Mouse (Mus musculus) thymus, postnatal 4 days (tissue): ENCODE results near the gene Ncstn.
A peak's percentile ranks its signal among the peaks of the same experiment; 100 is the strongest.

Experiments used
- DNase-seq: peaks from one replicate; pipeline ENCODE4 v3.0.0; 2021

Ncstn gene

DNA sequence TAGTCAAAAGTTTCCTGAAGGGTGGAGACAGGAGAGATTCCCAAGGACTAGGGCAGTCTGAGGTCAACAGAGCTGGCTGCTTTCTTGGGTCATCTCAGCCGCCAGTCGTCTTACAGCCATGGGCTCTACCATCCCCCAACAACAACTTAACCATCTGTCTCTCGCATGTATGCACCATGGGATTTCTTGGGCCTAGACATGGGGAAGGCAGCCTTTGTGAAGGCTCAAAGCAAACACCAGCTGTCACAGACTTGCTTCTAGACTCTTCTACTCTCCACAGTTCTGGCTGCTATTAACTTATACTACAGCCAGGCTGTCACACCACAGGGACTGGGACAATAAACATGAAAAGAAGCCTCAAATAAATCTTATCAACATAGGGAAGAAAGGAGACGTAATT lies 11.0 kb downstream of the Ncstn start:
- no peak for DNase-seq

DNA sequence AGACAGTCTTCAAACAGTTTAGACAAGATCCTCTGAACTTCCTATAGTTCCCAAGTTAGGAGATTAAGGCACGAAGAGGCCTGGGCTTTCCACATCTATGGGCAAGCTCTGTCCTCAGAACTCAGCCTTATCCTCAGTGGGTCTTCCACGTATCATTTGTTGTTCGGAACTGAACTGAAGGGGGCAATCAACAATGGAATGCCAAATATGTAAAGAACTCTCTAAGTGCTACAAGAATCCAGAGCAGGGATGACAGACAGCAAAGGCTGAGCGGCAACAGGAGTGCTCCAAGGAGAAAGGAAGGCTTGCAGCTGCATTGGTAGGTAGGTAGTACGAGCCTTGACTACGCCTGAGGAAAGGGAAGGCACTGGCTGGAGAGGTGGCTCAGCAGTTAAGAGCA lies 12.4 kb downstream of the Ncstn start:
- no peak for DNase-seq

DNA sequence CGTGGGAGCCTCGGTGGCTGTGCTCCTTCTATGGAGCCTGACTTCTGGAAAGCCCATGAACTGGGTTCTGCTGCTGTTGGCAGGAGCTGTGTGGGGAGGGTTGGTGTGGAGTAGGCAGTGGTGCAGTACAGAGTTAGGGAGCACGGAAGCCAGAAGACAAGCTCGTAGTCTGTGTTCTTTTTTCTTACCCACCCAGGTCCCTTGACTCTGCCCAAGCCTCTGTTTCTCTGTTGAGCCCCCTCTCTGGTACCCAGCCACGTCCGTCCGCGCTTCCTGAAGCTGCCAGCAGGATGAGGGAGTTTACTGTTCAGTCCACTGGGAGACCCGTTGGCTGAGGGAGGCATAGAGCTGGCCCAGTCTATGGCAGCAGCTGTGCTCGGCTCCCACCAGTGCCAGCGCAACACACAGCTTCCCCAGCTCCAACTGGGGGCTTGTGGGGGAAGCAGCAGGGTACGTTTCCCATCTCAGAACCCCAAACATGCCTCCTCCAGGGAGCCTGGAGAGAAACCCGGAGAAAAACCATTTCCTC lies 17.9 kb downstream of the Ncstn start:
- no peak for DNase-seq

DNA sequence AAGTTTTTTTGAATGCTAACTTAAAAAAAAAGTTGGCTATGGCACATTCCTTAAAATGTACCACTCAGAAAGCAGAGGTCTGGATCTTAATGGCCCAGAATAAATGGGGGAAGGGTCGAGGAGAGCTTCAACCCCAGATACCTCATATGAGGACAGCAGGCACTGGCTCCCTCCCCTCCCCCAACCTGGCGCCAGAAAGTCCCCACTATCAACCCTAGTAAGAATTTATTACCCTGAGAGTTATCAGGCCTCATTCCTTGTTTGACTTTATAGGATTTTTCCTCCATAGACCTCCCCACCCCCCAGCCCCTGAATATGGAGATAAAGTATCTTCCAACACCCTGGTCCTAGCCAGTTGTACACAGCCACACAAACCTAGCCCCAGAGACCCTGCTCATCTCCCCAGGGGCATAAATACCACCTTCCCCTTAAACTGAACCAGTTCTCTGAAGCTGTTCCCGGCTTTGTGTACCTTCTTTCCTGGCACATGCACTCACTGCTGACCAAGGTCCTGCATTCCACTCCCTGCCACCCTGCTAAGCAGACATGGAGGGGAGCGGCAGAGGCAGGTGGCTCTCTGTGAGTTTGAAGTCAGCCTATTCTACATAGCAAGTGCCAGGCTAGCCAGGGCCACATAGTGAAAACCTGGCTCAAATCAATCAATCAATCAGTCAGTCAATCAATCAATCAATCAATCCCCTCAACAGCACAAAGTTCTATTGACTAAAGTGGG lies 19.1 kb downstream of the Ncstn start:
- DNase-seq = no peak

DNA sequence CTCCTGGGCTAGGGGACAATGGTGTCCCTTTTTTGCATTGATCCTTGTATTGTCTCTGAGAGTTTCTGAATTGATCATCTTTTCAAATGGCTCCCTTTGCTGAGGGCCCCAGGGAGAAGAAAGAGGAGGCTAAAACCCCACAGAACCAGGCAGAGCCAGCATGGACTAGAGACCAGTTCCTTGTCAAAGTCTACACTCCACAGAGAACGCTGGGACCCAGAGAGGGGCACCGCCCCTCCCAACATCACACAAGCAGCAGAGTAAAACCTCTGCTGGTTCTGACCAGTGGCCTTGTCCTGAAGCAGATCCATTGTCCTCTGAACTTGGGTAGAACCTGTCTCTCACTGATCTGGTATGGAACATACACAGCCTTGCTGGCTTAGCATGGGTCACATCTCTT lies 20.5 kb downstream of the Ncstn start:
- DNase-seq = no peak

DNA sequence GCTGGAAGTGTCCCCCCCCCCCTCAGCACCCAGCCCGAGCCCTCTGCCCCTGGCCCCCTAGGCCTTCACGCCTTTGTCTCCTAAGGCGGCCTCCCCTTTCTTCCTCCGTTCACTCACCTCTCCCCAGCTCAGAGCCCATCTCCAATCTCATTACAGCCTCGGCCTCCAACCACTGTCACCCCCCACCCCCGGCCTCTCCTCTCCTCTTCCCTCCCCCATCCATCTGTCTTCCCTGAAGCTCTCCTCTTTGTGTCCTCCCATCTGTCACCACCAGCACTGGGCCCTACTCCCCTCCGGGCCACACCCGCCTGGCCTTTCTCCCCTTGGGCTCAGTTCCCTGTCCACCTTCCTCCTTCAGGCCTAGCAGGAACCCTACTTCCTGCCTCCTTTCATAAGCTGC lies 21.4 kb downstream of the Ncstn start:
- no peak for DNase-seq

DNA sequence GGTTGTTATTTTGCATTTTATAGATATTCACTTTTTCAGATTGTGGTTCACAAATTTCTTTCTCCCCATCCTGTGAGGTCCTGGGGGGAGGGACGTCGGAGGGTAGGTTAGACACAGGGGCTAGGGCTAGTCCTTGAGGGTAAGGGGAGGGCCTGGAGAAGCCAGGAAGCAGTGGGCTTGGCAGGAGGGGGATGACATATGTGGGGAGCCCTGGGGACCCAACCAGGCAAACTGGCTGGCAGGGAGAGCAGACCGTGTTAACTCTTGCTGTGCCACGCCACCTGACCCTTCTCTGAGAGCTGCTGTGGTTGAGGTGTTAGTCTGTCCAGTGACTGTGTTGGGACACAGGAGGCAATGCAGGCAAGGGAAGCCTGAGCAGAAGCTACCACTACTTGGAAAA lies 21.9 kb downstream of the Ncstn start:
- DNase-seq = no peak

DNA sequence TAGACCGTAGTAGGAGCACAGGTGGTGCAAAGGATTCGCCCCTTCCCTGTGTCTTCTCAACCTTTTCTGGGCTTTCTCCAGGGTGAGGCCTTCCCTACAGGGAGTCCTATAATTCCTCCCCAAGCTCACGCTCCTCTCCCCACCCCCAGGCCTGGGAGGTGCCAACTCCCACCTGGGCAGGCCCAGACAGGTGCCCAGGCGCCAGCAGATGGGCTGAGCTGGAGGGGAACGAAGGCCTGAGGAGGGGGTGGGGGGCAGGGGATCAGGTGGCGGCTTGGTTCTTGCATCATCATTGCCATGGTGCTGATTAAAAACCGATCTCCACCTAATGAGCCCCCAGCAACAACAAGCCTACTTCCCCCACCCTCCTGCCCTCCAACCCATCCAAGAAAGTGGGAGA lies 23.7 kb downstream of the Ncstn start:
- no peak for DNase-seq

DNA sequence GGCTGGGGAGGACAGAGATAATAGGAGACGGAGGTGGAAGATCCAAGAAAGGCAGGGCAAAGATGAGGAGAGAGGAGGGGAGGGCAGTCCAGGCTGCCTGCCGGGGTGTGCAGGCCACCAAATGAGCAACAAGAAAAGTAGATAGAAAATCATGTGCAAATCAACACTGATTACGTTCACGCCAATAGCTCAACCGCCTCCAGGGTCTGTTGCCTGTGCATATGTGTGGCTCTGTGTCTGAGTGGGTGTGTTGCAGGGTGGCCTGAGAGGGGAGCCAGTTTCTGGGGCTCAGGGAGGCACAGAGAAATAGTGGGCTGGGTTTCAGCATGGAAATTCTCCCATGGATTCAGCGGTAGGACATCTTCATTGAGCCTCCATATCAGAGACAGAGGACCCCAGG lies 24.3 kb downstream of the Ncstn start:
- DNase-seq = no peak

DNA sequence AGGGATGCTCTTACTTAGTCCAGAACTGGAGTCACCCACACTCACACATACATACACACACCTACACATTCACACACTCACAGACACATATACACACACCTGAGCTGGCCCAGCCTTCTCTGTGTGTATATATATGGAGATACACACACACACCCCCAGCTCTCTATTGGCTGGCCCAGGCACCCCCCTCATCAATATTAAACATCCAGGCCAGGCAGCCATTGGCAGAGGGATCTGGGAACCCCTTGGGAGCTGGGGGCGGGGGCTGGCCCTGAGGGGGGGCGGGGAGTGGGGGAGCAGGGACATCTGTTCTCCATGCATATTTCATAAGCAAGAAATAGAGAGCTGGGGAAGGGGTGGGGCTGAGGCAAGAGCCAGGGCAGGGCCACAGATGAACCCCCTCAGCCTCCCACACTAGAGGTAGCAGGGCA lies 25.1 kb downstream of the Ncstn start, which contains the start of gene Nhlh1:
Gene Nhlh1, minus strand, starts transcription at position 83 of the 431 bp plus-strand sequence.
- DNase-seq = no peak

DNA sequence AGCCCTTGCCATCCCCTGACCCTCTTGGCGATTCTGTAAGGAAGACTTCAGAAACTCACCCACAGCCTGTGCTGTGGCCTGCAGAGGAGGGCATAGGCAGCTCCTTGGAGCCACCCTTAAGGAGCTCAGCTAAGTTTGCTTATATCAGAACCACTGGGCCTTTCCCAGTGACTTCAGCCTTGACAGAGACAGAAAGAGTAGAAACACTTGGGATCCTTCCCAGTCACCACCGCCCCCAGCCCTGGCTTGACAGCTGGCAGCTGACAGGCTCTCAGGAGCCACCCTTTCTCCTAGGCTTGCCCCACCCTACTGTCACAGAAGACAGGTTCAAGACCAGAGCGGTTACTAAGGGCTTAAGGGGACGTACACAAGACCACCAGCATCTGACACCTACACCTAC lies 26.3 kb downstream of the Ncstn start:
- DNase-seq = no peak

DNA sequence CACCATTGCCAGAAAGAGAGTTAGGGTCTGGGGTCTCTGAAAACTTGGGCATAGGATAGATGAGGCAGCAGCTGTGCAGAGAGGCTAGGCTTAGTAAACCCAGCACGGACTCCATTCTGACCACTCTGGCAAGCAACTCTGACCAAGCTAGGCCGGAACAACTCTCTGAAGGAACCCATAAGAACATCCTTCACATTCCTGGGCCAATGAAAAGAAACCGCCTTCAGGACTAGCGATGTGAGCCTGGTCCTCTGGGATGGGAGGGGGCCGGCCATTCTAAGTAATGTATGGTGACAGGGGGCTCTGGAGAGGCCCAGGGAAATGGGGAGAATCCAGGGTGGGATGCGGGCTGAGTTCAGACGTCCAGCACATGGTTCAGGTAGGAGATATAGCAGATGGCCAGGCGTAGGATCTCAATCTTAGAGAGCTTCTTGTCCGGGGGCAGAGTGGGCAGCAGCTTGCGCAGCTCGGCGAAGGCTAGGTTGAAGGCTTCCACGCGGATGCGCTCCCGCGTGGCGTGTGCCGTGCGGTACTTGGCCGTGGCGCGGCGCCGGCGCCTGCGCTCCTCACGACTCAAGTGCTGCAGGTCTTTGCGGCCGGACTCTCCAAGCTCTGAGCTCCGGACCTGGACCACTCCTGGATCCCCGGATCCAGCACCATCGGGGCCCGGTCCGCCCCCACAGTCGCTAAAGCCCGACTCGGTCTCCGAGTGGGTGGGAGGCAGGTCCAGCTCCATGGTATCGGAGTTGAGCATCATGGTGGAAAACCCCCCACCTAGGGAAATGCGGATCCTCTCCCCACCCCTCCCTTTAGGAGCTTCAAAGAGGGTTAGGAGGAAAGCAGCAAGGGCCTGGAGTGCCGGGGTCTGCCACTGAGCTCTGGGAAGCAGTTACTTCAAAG lies 28.8 kb downstream of the Ncstn start:
- no peak for DNase-seq

DNA sequence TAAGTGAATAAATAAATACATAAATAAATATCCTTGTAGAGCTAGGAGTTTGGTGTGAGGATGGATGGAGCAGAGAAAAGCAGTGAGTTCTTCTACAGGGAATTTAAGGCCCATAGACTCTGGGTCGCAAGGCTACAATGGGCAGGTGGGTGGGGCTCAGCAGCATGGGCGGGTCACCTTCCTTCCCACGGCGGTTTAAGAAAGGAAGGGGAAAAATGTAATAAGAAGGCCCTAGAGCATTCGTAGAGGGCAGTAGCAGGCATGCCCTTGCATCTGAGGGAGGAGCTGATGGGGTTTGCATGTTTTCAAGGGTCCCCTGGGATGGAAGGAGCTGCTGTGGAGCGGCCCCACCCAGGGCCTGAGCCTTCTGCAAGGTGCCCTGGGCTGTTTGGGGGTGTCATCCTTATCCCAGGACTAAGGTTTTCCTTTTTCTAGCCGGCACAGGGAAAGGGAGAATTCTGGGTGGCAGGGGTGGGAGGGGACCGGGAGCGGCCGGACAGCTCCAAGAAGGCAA lies 29.8 kb downstream of the Ncstn start:
- DNase-seq = no peak

DNA sequence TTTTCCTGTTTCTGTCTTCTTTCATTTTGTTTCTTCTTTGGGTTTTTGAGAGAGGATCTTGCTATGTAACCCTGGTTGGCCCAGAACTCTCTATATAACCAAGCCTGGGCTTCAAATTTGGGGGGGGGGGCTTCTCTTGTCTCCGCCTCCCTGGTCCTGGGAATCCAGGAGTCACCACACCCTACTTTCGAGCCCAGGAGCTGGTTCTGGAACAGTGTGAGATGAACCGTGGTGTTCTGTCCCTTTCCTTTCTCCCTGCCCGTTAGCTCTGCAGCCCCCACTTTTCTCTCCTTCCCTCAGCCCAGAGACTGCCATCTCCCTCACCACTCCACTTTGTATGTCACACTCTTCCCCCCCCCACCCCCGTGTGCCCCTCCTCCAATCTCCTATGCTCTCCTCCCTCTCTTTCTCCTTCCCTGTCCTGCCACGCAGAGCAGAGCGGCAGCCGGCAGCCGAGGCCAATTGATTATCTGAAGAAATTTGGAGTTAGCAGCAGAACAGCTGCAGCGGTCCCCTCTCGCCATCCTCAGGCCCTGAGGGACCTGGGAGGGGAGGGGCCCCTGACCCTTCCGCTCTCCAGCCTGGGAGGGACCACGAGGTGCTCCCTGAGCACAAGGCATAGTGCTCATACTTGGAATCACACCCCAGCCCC lies 33.3 kb downstream of the Ncstn start:
- no peak for DNase-seq

DNA sequence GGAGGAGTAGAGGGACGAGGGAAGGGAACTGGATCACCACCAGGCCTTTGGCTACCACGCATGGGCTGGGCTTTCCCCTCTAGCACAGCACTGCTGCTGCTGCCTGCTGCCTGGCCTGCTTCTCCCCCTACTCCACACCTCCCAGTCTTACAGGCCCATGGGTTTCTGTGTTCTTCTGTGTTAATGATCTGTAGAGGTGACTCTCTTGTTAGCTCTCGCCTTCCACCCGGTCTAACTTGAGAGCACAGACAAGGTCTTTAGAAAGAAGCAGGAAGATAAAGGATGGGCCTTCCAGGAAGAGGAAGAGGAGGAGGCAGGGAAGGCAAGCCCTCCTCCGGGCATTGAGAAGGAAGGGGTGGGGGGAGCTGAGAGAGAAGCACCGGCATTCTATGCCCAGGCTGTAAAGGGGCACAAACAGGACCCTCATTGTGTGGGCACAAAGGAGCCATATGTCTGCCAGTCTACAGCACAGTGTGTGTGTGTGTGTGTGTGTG lies 34.3 kb downstream of the Ncstn start:
- no peak for DNase-seq

DNA sequence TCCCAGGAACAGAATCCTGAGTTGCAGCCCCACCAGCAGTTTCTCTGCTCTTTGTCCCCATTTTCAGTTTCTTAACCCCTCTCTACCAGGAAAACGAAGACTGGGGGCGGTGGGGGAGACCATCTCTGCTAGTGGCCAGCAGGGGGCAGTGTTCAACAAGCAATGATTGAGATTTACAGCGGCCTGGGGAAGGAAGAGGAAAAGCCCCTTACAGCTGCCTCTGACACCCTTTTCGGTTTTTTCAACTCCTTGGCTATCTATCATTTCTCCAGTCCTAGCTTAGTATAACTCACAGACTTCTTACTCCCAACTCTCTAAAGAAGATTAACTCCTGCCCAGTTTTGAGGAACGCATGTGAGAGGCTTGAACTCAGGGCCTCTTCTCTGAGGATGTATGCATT lies 35.7 kb downstream of the Ncstn start:
- DNase-seq = peak; percentile 88

DNA sequence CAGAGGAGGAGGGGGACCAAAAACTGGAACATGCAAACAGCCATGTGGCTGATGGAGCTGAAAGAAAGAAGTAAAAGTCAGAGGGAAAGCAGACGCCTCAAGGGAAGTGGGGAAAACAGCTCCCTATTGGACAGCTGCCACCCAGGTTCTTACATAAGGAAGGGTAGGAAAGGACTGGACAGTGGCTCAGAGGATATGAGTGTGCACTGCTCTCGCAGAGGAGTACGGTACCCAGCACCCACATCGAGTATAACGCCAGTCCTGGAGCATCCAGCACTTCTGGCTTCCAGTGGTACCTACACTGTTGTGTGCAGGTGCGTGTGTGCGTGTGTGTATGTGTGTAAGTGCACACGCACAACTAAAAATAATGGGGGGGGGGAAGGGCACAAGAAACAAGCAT lies 36.2 kb downstream of the Ncstn start:
- DNase-seq = no peak

DNA sequence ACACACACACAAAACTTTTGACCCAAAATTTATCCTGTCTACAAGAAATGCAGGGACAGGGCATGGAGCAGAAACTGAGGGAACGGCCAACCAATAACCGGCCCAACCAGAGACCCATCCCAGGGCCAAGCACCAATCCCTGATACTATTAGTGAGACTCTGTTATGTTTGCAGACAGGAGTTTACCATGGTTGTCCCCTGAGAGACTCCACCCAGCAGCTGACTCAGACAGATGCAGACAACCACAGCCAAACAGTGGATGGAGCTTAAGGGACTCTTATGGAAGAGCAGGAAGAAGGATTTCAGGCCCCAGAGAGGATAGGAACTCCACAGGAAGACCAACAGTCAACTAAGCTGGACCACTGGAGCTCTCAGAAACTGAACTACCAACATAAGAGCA lies 52.7 kb downstream of the Ncstn start:
- no peak for DNase-seq

DNA sequence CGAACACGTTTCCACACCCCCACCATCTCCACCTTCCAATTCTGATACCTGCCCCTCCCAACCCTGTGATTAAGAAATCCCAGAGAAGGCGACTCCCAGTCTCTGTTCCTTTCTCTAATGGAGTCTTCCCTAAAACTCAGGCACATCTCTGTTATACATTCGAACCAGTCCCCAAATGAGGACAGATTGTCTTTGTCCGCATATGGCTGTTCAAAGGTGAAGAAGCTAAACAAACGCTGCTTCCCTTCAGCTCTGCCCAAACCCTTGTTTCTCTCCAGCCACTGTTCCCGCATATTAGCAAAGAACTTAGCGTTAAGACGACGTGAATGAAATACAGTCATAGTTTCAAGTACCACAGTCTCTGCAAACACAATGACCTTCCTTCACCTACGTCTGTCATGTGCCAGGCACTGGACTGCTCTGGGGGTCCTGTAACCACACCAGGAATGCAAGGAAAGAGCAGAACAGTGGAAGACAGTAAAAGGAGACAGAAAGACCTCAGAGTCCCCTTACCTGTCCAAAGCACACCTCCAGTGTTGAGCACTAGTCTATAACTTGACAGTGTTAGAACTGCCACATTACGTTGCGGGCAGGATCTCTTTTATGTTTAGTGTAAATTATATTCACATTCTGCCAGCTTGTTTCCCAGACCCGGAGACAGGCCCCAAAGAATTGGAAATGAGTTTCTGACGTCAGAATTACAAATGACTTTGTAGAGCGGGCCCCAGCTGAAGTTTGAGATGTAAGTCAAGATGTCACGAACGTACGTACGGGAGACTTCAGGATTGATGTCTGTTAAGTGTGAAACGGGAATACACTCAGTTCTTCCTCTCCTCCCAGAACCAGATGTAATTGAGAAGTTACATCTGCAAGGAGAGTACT lies 54.0 kb downstream of the Ncstn start, which contains the start of gene Vangl2:
Gene Vangl2, minus strand, starts transcription at position 51 of the 882 bp plus-strand sequence.
- DNase-seq = no peak

DNA sequence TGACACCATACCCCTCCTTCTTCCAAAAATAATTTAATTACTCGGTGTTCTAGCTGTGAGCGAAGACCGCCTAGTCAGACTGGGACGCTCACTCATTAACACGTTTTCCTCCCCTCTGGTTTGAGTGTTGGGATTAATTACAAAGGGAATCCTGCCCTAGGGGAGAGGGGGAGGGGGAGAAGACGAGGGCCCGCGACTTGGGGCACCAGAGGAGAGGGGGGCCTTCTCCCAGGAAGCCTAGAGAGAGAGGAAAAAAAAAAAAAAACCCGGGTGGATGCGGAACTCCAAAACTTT lies 54.8 kb downstream of the Ncstn start:
- no peak for DNase-seq

DNA sequence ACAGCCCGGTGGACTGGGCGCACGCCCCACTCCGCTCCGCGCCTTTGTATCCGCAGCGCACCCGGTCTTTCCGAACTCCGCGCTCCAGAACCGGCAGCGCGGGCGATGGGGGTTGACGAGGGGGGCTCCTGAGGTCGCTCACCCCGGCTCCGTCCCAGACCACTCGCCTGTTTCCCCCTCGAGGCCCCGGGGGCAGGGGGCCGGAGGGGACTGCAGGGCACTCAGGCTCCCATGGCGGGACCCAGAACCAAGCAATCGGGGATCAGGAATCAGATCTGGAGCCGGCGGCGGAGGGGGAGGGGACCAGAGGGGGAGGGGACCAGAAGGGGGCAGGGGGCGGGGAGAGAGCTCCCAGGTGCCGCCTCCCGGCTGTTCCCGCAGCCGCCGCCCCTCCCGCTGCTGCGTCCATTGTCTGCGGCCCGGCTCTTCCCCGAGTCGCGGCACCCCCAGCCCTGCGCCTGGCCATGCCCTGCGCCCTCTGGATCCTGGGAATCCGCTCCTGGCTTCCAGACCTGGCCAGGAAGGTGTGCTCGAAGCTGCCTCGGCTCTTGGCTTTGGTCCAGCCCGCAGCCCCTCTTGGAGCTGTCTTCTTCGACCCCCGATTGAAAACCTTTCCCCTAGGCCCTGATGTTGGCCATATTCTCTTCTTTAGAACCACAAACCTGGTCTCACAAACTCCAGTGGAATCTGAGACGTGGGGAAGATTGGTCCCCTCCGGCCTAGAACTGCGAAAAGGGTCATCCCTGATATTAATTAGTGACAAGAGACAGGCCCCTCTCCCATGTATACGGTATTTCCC lies 55.4 kb downstream of the Ncstn start:
- peak; percentile 97 for DNase-seq
